Mouse (Mus musculus) intestine, embryonic 14.5 days (tissue): ENCODE results near the gene Dnajb1. TPM values are rescaled to one million over a fixed set of nuclear protein-coding genes. Genes with fewer than 3 reads are reported as not detected.
A peak's percentile ranks its signal among the peaks of the same experiment; 100 is the strongest.
"Not testable (repeated sequence)": the region's sequence is repeated elsewhere in the genome, so short reads cannot be mapped to it uniquely, and the experiment has no call there.

Source experiments
- ATAC-seq: fragments of 200-750 bp; cut with Nextera tagmentation; replicated peaks from 2 replicates; pipeline ENCODE4 v1.8.0; 2017; ENCODE audit warnings: low read depth, moderate number of reproducible peaks, moderate TSS enrichment, moderate library complexity; ENCODE audit not compliant: low FRiP score, low TSS enrichment
- DNase-seq: peaks from one replicate; pipeline ENCODE4 v3.0.0-alpha.2; 2018; ENCODE audit warnings: low spot score
- H3K27ac ChIP-seq: fragments of 300-500 bp; sonication (generic); 2 replicates; pipeline ENCODE4 v1.5.1; 2014; ENCODE audit warnings: low read depth, mild to moderate bottlenecking, control low read depth
- H3K27me3 ChIP-seq: fragments of 300-500 bp; sonication (generic); replicated peaks from 2 replicates; pipeline ENCODE4 v1.6.1; 2014; ENCODE audit warnings: low read length, control low read depth; ENCODE audit not compliant: control insufficient read depth, insufficient read depth
- H3K36me3 ChIP-seq: fragments of 300-500 bp; sonication (generic); 2 replicates; pipeline ENCODE4 v1.6.1; 2014; ENCODE audit warnings: low read length, control low read depth; ENCODE audit not compliant: control insufficient read depth, insufficient read depth
- H3K4me1 ChIP-seq: fragments of 300-500 bp; sonication (generic); replicated peaks from 2 replicates; pipeline ENCODE4 v1.6.1; 2014; ENCODE audit warnings: low read length, control low read depth, mixed read lengths; ENCODE audit not compliant: control insufficient read depth, insufficient read depth
- H3K4me2 ChIP-seq: fragments of 300-500 bp; sonication (generic); 2 replicates; pipeline ENCODE4 v1.6.1; 2014; ENCODE audit warnings: low read length
- H3K4me3 ChIP-seq: fragments of 300-500 bp; sonication (generic); 2 replicates; pipeline ENCODE4 v1.5.1; 2014; ENCODE audit warnings: low read depth, low read length, control low read depth, mixed read lengths
- H3K9ac ChIP-seq: fragments of 300-500 bp; sonication (generic); 2 replicates; pipeline ENCODE4 v1.6.1; 2014; ENCODE audit warnings: mild to moderate bottlenecking, low read length
- H3K9me3 ChIP-seq: fragments of 300-500 bp; sonication (generic); 2 replicates; pipeline ENCODE4 v1.6.1; 2016; ENCODE audit warnings: low read length, control low read depth; ENCODE audit not compliant: control insufficient read depth
- WGBS: fragments of 180-500 bp; shearing (Covaris S2); extraction: QIAGEN DNeasy Blood & Tissue Kit; methylation state at CpG from one replicate; pipeline ENCODE4 v1.1.7; 2014; 5-methylcytosine and 5-hydroxymethylcytosine counted together
- polyA plus RNA-seq: library from polyadenylated mRNA; unstranded; fragments of >200 nt; fragmentation: Nextera tagmentation; extraction: Ambion mirVana; gene quantifications from 2 replicates; pipeline ENCODE4 v1.2.1, GENCODE M21; 2014

Gene Dnajb1
- polyA plus RNA-seq, 1 experiment from 2014 or later, result 46.5 TPM

DNA sequence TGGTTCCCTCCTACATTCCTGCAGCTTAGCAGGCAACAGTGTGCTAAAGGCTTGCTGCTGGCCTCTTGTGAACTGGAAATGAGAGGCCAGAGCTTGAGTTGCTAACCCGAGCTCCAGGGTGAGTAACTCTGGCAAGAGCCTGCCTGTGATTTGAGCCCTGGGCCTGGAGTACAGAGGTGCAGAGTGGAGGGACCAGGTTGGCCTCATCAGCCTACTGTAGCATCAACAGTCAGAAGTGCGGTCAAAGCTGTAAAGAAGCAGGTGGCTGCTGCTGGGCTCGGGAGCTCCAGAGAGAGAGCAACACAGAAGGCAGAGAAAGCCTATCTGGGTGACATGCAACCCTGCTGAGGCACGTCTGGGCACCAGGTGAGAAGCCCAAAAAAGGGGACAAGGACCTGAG is 38.8 kb upstream of the Dnajb1 start:
- no peaks in the 10 kb centered on the region for H3K9me3 ChIP-seq
- H3K4me1 ChIP-seq, result peaks cover 11% of the 10 kb centered on the region
- no peak for ATAC-seq
- H3K36me3 ChIP-seq, result peaks cover 40% of the 10 kb centered on the region
- no peaks in the 10 kb centered on the region for H3K27me3 ChIP-seq
- H3K27ac ChIP-seq, result no peak overlapping the region
- H3K9ac ChIP-seq, result no peak overlapping the region
- H3K4me3 ChIP-seq, result no peak overlapping the region
- 71% methylated on average over 4 of the region's 4 CpGs for WGBS
- no peak overlapping the region for H3K4me2 ChIP-seq
- no peak for DNase-seq

- Histone ChIP-seq H3K9me3 (no peaks in the 10 kb centered on the region), H3K4me1 (peaks cover 11% of the 10 kb centered on the region), H3K36me3 (peaks cover 41% of the 10 kb centered on the region), H3K27ac (no peak overlapping the region), H3K9ac (no peak overlapping the region), H3K4me3 (no peak overlapping the region), H3K4me2 (no peak overlapping the region), H3K27me3 (no peaks in the 10 kb centered on the region)
- DNase-seq (no peak), ATAC-seq (no peak)
- WGBS, result 79% methylated on average over 15 of the region's 15 CpGs
Measured at GRCm38 (mm10) chr8:83570272-83571000, 37.6 kb upstream of the Dnajb1 start.

DNA sequence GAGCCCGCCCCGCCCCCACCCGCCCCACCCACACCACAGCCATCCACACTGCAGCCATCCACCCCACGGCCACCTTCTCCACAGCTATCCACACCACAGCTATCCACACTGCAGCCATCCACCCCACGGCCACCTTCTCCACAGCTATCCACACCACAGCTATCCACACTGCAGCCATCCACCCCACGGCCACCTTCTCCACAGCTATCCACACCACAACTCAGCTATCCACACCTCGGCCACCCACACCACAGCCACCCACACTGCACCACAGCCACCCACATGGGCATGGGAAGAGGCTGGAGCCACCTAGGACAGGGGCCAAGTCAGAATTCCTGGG is 37.0 kb upstream of the Dnajb1 start:
- 93% methylated on average over 7 of the region's 7 CpGs for WGBS
- H3K9ac ChIP-seq, ATAC-seq, H3K4me3 ChIP-seq, H3K27me3 ChIP-seq, H3K27ac ChIP-seq, DNase-seq, H3K9me3 ChIP-seq, H3K4me2 ChIP-seq: not testable (repeated sequence)
- peaks cover 11% of the 10 kb centered on the region for H3K4me1 ChIP-seq
- peaks cover 41% of the 10 kb centered on the region for H3K36me3 ChIP-seq

DNA sequence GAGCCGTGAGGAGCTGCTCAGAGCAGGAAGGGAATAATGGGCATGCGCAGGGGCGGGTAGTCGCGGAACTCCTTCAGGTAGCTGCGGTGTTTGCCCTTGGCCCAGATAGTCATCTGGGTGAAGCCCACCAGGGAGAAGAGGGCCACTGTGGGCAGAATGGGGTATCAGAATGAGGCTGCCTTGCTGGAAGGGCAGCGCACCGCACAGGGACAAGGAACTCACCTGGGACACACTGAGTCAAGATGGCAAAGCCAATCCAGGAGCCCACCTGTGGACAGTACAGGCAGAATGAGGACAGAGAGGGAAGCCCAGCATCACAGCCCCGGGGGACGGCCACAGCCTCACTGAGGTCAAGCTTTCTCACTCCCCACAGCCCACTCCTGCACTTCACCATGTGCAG is 36.2 kb upstream of the Dnajb1 start:
- no peak overlapping the region for H3K27ac ChIP-seq
- ATAC-seq, result no peak
- peaks cover 17% of the 10 kb centered on the region for H3K4me1 ChIP-seq
- H3K36me3 ChIP-seq, result peaks cover 41% of the 10 kb centered on the region
- peak; percentile 48 for DNase-seq
- H3K9ac ChIP-seq, result no peak overlapping the region
- no peaks in the 10 kb centered on the region for H3K9me3 ChIP-seq
- no peak overlapping the region for H3K4me2 ChIP-seq
- 91% methylated on average over 10 of the region's 10 CpGs for WGBS
- no peak overlapping the region for H3K4me3 ChIP-seq
- H3K27me3 ChIP-seq, result no peaks in the 10 kb centered on the region

GRCm38 (mm10) chr8:83572246-83572812 is 35.7 kb upstream of the Dnajb1 start:
- 86% methylated on average over 5 of the region's 5 CpGs for WGBS
- H3K9ac ChIP-seq, result no peak overlapping the region
- no peaks in the 10 kb centered on the region for H3K9me3 ChIP-seq
- peaks cover 41% of the 10 kb centered on the region for H3K36me3 ChIP-seq
- H3K4me2 ChIP-seq, result no peak overlapping the region
- H3K4me3 ChIP-seq, result no peak overlapping the region
- peak; percentile 49 for DNase-seq
- no peaks in the 10 kb centered on the region for H3K27me3 ChIP-seq
- peaks cover 21% of the 10 kb centered on the region for H3K4me1 ChIP-seq
- ATAC-seq, result no peak
- no peak overlapping the region for H3K27ac ChIP-seq

DNA sequence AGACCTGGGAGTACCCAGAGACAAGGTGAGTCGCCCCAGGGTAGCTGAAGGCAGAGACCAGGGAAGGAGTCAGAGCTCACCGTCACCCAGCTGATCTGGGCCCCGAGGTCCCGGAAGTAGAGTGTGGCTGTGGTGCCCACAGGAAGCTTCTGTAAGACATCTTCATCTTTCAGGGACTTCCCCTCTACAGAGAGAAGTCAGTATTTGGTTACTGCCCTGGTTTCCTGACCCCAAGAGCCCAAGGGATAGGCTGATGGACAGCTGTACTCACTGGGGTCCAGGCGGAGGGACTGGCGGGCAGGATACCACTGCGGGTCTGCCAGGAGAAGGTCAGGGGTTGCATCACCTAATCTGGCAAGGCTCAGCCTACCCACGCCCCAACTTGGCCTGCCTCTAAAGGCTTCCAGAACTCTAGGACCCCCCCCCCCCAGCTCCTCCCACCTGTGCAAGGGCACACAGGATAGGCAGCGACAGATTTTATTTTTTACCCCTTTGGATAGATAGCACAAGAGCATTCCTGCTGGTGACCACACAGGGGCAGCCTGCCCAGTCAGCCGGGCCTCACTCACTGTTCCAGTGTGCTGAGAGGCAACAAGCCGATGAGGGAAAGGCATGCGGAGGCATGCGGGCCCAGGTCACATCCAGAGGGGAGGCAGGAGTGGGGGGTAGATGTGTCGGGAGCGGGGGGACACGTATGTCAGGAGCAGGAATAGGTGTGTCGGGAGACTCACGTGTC is 34.7 kb upstream of the Dnajb1 start:
- H3K9ac ChIP-seq, result no peak overlapping the region
- DNase-seq, result peak; percentile 48
- 85% methylated on average over 18 of the region's 18 CpGs for WGBS

DNA sequence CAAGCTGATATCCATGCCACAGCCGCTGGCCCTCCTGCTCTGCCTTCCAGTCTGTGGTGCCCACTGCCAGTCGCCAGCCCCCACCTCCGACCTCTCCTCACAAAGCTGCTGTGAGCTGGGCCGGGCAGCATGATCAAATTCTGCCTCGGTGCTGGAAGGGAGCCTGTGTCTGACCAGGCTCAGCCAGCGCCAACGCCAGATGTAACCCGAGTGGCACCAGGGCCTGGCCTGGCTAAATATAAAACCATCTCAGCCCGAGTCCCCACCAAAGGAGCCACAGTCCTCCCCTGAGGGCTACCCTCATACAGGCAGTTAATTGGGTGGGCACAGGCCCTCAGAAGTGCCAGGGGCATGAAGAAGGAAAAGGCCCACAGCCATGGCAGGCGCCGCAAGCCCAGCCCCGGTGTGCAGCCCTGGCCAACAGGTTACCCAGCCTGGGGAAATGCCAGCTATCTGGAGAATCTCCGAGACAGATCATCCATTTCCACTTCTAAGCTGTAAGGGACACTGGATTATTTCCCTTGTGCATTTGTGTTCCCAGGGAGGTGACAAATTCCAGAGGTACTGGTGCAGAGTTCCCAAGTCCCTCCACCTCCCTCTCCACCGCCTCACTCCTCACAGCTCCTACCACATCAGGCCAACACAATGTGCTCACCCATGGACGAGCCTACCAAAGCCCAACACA is 33.2 kb upstream of the Dnajb1 start:
- Histone ChIP-seq H3K27ac (no peak overlapping the region), H3K27me3 (no peaks in the 10 kb centered on the region), H3K9ac (no peak overlapping the region), H3K36me3 (peaks cover 41% of the 10 kb centered on the region), H3K4me2 (no peak overlapping the region), H3K4me1 (peaks cover 17% of the 10 kb centered on the region; the same call in 1 of the 2 replicates), H3K4me3 (no peak overlapping the region), H3K9me3 (no peaks in the 10 kb centered on the region)
- DNase-seq, result no peak
- 81% methylated on average over 15 of the region's 15 CpGs for WGBS
- no peak for ATAC-seq

More for the DNA sequence above, 34.7 kb upstream of the Dnajb1 start:
- ATAC-seq, result no peak
- H3K4me2 ChIP-seq, result no peak overlapping the region
- H3K4me3 ChIP-seq, result no peak overlapping the region
- peaks cover 15% of the 10 kb centered on the region; the same call in 1 of the 2 replicates for H3K4me1 ChIP-seq
- H3K27ac ChIP-seq, result no peak overlapping the region
- H3K9me3 ChIP-seq, result no peaks in the 10 kb centered on the region
- H3K36me3 ChIP-seq, result peaks cover 41% of the 10 kb centered on the region
- no peaks in the 10 kb centered on the region for H3K27me3 ChIP-seq
